Mouse (Mus musculus) liver, adult 2 months (tissue): Measurements from ENCODE around the gene Manba. TPM values are rescaled to one million over a fixed set of nuclear protein-coding genes. Genes with fewer than 3 reads are reported as not detected.

Experiments used
- DNase-seq: peaks from one replicate; pipeline ENCODE4 v3.0.0-alpha.2; 2011; ENCODE audit warnings: low read depth, low spot score; ENCODE audit errors: extremely low read depth
- H3K27ac ChIP-seq: fragments of 200-500 bp; replicated peaks from 2 replicates; pipeline ENCODE4 v1.5.1; 2012; ENCODE audit warnings: low read depth, mild to moderate bottlenecking, control low read depth, inconsistent platforms, low read length; ENCODE audit not compliant: insufficient read depth
- H3K27me3 ChIP-seq: fragments of 200-500 bp; 2 replicates; pipeline ENCODE4 v1.6.1; 2012; ENCODE audit warnings: mild to moderate bottlenecking, moderate library complexity, low read length, inconsistent platforms; ENCODE audit not compliant: control insufficient read depth, insufficient read depth
- H3K36me3 ChIP-seq: fragments of 200-500 bp; 2 replicates; pipeline ENCODE4 v1.6.1; 2012; ENCODE audit warnings: low read length, inconsistent platforms; ENCODE audit not compliant: control insufficient read depth, insufficient read depth
- H3K4me1 ChIP-seq: fragments of 200-500 bp; 2 replicates; pipeline ENCODE4 v1.6.1; 2011; ENCODE audit warnings: low read length; ENCODE audit not compliant: control insufficient read depth, insufficient read depth
- H3K4me3 ChIP-seq: fragments of 200-500 bp; 2 replicates; pipeline ENCODE4 v1.5.1; 2011; ENCODE audit warnings: low read depth, mild to moderate bottlenecking, control low read depth, low read length, moderate library complexity; ENCODE audit not compliant: insufficient read depth
- H3K79me2 ChIP-seq: fragments of 200-500 bp; 2 replicates; pipeline ENCODE4 v1.6.1; 2012; ENCODE audit warnings: inconsistent platforms, mild to moderate bottlenecking, low read length, moderate library complexity; ENCODE audit not compliant: control insufficient read depth, insufficient read depth
- H3K9ac ChIP-seq: fragments of 200-500 bp; 2 replicates; pipeline ENCODE4 v1.6.1; 2012; ENCODE audit warnings: low read depth, mild to moderate bottlenecking, control low read depth, inconsistent platforms, low read length
- CTCF ChIP-seq: fragments of 200-500 bp; IDR thresholded peaks from 2 replicates; pipeline ENCODE4 v1.5.1; 2011; ENCODE audit warnings: low read depth, low read length, control low read depth
- POLR2A ChIP-seq: fragments of 200-500 bp; IDR thresholded peaks from 2 replicates; pipeline ENCODE4 v1.6.1; 2011; ENCODE audit warnings: low read length, control low read depth; ENCODE audit not compliant: insufficient read depth; ENCODE audit errors: extremely low read depth
- WGBS: fragments of 180-500 bp; shearing (Covaris S2); methylation state at CpG from one replicate; pipeline ENCODE4 v1.1.7; 2018; 5-methylcytosine and 5-hydroxymethylcytosine counted together
- polyA plus RNA-seq: library from polyadenylated mRNA; depleted of rRNA; stranded (reverse); fragments of >200 nt; gene quantifications from 2 replicates; pipeline ENCODE4 v1.2.3, GENCODE M21; 2012
- total RNA-seq: library from RNA; depleted of rRNA; stranded (reverse); fragments of >200 nt; gene quantifications from 2 replicates; pipeline ENCODE4 v1.2.3, GENCODE M21; 2014

Manba gene
- total and polyA plus RNA-seq, 2 experiments, result 3.8 to 14.7 TPM

DNA sequence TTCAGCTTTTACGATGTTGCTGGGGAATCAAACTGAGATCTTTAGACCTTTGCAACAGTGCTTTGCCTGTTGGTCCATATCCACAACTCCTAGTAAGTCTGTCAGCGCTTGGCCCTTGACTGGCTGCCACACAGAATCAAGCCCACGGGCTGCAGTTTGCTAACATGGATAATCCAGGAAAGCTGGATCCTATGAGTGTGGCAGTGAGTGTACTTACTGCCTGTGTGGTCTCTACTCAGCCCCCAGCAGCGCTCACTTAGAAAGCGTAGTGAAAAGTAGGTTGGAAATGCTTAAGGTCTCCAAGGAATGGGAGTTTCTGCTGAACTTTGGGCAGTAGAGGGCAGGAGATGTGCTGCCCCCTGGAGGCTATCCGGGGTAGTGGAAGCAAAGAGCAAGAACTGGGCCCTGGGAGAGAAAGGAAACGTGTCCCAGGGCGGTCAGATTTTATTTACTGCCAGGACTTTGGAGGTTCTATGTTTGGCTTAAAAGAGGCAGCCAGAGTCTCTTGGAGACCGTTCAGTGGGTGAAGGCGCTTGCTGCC, 20.0 kb downstream of the Manba start:
- H3K4me1 ChIP-seq, result peaks cover 25% of the 10 kb centered on the region; the same call in 1 of the 2 replicates
- WGBS, result 51% methylated on average over 10 of the region's 10 CpGs
- H3K79me2 ChIP-seq, result peaks cover 8% of the 10 kb centered on the region; the same call in 1 of the 2 replicates
- H3K9ac ChIP-seq, result no peak overlapping the region
- peak overlapping the region; percentile 23 for H3K27ac ChIP-seq
- DNase-seq, result peak; percentile 44
- H3K36me3 ChIP-seq, result no peaks in the 10 kb centered on the region
- TF ChIP-seq POLR2A (no peak), CTCF (peak; percentile 88)
- H3K27me3 ChIP-seq, result no peaks in the 10 kb centered on the region
- no peak overlapping the region for H3K4me3 ChIP-seq

DNA sequence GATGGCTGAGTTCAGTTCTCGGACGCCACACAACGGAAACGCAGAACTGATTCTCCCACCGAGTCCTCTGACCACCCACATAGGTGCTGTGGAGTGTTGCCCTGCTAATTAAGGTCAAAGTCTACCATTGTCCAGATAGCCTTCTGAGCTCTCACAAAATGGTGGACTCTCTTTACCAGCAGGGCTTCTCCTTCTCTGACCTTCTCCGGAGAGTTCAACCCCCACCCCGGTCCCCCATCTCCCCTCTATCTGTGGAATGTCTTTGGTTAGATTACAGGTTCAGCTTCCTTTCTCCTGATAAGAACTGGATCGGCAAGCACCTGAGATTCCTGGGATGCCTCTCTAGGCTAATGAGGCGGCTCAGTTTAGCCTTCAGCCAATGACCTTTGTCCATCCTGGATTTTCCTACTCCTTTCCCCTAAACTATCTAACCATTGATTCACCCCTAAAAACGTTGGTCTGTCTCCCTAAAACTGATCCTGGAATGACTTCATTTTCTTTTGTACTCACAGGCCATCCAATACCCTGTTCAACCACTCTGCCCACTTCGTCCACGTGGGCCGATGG, 20.6 kb downstream of the Manba start:
- 80% methylated on average over 13 of the region's 13 CpGs for WGBS

DNA sequence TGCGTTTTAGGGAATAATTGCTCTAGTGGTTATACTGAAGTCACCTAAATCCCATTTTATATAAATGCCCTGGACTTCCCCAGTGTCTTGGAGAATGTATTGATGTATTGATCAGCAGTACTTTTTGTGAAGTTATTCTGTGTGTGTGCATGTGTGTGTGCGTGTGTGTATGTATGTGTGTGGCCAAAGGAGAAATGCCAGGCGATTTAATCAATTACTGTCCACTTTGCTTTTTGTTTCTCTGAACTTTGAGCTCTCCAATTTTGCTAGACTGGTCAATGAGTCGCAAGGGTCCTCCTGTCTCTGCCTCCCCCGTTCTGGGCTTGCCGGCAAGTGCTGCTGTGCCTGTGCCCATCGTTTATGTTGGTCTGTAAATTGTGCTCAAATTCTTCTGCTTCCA, 22.1 kb downstream of the Manba start:
- H3K4me3 ChIP-seq, result peak overlapping the region; percentile 30
- H3K27me3 ChIP-seq, result no peaks in the 10 kb centered on the region
- WGBS, result 25% methylated on average over 7 of the region's 7 CpGs
- peaks cover 3% of the 10 kb centered on the region; the same call in 1 of the 2 replicates for H3K79me2 ChIP-seq
- peak; percentile 80 for DNase-seq
- peaks cover 8% of the 10 kb centered on the region for H3K36me3 ChIP-seq
- peaks cover 22% of the 10 kb centered on the region for H3K4me1 ChIP-seq
- TF ChIP-seq POLR2A (no peak), CTCF (no peak)
- H3K27ac ChIP-seq, result peak overlapping the region; percentile 93
- H3K9ac ChIP-seq, result peak overlapping the region; percentile 40

More for the DNA sequence above, 20.6 kb downstream of the Manba start:
- TF ChIP-seq CTCF, result no peak
- TF ChIP-seq POLR2A, result no peak
- Histone ChIP-seq H3K36me3 (no peaks in the 10 kb centered on the region), H3K4me3 (no peak overlapping the region), H3K9ac (no peak overlapping the region), H3K27ac (0 out of 2 replicates have a peak overlapping the region, but pooled peaks have one; percentile 23), H3K4me1 (peaks cover 24% of the 10 kb centered on the region), H3K79me2 (peaks cover 8% of the 10 kb centered on the region; the same call in 1 of the 2 replicates), H3K27me3 (no peaks in the 10 kb centered on the region)
- no peak for DNase-seq

DNA sequence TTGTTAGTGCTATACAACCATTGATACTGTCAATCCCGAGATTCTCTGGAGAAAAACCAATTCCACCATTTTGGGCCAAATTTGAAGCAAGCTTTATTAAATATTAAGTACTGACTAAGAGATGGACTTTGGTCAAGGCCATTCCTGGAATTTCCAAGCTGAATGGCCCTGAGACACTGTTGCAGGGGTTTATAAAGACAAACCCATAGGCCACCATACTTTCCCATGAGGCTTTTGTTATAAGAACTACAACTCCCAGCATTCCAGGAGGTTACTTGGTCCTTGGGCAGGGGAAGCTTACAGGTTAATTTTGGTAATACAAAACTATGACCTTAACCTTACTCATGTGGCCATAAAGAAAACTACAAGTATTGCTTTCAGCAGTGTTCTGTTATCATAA, 22.8 kb downstream of the Manba start:
- no peak for TF ChIP-seq POLR2A
- Histone ChIP-seq H3K4me1 (peaks cover 22% of the 10 kb centered on the region), H3K79me2 (no peaks in the 10 kb centered on the region; the same call in 1 of the 2 replicates), H3K9ac (no peak overlapping the region), H3K4me3 (no peak overlapping the region), H3K27ac (peak overlapping the region; percentile 93), H3K27me3 (no peaks in the 10 kb centered on the region), H3K36me3 (peaks cover 9% of the 10 kb centered on the region)
- peak; percentile 82 for DNase-seq
- WGBS, result 29% methylated on average over 1 of the region's 1 CpGs

DNA sequence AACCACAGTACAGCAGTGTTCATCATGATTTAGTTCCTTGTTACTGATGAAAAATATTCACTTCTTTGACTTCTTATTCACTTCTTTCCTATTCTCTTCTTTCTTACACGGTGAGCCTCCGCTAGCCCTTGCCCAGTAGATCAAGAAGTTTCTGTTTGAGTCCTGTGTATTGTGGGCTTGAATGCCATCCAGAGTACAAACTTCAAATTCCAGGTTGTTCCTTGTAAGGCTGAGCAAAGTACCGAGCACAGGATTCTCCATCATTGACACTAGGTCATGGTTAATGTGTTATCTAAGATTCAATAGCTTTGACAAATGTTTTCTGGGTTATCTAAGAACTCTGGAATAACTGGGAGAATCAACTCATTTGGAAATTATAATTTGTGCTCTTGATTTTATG, 25.0 kb downstream of the Manba start:
- Histone ChIP-seq H3K4me3 (no peak overlapping the region), H3K79me2 (no peaks in the 10 kb centered on the region), H3K36me3 (peaks cover 10% of the 10 kb centered on the region), H3K9ac (no peak overlapping the region), H3K27ac (no peak overlapping the region), H3K27me3 (no peaks in the 10 kb centered on the region), H3K4me1 (peaks cover 19% of the 10 kb centered on the region)
- TF ChIP-seq POLR2A, result no peak
- TF ChIP-seq CTCF, result no peak
- WGBS, result 19% methylated on average over 3 of the region's 3 CpGs
- peak; percentile 87 for DNase-seq

DNA sequence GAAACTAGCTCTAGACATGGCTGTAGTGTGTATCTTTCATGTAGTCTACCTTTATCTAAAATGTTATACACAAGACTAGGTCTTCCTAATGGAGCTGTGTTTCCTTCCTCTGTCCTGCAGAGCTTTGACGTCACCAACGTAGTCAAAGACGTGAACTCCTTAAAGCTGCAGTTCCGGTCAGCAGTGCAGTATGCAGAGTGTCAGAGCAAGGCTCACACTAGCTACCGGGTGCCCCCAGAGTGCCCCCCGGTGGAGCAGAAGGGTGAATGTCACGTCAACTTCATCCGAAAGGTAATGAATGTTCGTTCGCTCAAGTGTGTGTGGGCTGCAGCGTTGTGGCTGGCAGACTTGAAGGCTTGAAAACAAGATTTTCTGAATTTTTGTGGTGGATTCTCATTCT, 26.3 kb downstream of the Manba start:
- H3K9ac ChIP-seq, result no peak overlapping the region
- peaks cover 14% of the 10 kb centered on the region for H3K4me1 ChIP-seq
- no peaks in the 10 kb centered on the region for H3K79me2 ChIP-seq
- H3K27ac ChIP-seq, result no peak overlapping the region
- no peak for DNase-seq
- no peak overlapping the region for H3K4me3 ChIP-seq
- 77% methylated on average over 11 of the region's 11 CpGs for WGBS
- no peaks in the 10 kb centered on the region for H3K27me3 ChIP-seq
- peaks cover 10% of the 10 kb centered on the region for H3K36me3 ChIP-seq
- TF ChIP-seq POLR2A, result no peak
- TF ChIP-seq CTCF, result peak; percentile 38; the same call in 1 of the 2 replicates
